Mouse (Mus musculus): ENCODE measurements around the gene 2310011J03Rik.

DNA sequence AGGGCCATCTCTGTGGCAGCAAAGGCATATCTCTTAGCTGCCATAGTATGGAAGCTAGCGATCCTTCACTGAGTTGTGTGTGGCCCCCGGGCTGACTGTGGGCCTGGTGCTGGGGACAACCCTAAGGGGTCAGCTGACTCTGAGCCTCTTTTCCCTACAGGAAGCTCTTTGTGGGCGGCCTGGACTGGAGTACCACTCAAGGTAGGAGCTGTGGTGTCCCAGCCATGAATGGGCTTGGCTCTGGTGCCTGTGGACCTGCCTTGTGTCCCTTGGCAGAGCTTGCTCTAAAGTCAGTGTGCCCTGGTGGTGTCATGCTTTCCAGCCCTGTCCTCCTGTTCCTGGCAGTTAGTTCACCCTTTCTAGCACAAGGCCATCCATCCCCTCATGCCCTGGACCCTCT lies 46.5 kb downstream of the 2310011J03Rik start:
- TF ChIP-seq GABPA (IDR thresholded peaks at IDR 0.05; ENCODE audit: insufficient replicate concordance, low read depth, low read length): no peak
- TF ChIP-seq MAX (IDR thresholded peaks at IDR 0.05; ENCODE audit: low read length): no peak
- TF ChIP-seq MXI1 (IDR thresholded peaks at IDR 0.05; ENCODE audit: low read depth, low read length): no peak
- no peak for TF ChIP-seq JUND (conservative IDR thresholded peaks at IDR 0.05; ENCODE audit: low read depth, low read length)
- no peak for TF ChIP-seq NRF1 (IDR thresholded peaks at IDR 0.05; ENCODE audit: low read depth, low read length)
- no peak for TF ChIP-seq CTCF (conservative IDR thresholded peaks at IDR 0.05 in 1 of 2, IDR thresholded peaks at IDR 0.05 in 1 of 2; ENCODE audit: low read depth in 2 of 2, low read length in 2 of 2)
- no peak for TF ChIP-seq EP300 (IDR thresholded peaks at IDR 0.05; ENCODE audit: low read length)
- TF ChIP-seq RAD21 (IDR thresholded peaks at IDR 0.05; ENCODE audit: low read depth, low read length): no peak
- no peak for TF ChIP-seq ZC3H11A (IDR thresholded peaks at IDR 0.05; ENCODE audit: low read depth, low read length)

All from CH12.LX (cell line).